Mouse (Mus musculus): ENCODE data around the gene Col16a1. TPM values are rescaled to one million over a fixed set of nuclear protein-coding genes. Genes with fewer than 3 reads are reported as not detected.
A peak's percentile ranks its signal among the peaks of the same experiment; 100 is the strongest.

Gene Col16a1
- polyA plus RNA-seq, 1 experiment from 2014 or later: 3.1 TPM

DNA sequence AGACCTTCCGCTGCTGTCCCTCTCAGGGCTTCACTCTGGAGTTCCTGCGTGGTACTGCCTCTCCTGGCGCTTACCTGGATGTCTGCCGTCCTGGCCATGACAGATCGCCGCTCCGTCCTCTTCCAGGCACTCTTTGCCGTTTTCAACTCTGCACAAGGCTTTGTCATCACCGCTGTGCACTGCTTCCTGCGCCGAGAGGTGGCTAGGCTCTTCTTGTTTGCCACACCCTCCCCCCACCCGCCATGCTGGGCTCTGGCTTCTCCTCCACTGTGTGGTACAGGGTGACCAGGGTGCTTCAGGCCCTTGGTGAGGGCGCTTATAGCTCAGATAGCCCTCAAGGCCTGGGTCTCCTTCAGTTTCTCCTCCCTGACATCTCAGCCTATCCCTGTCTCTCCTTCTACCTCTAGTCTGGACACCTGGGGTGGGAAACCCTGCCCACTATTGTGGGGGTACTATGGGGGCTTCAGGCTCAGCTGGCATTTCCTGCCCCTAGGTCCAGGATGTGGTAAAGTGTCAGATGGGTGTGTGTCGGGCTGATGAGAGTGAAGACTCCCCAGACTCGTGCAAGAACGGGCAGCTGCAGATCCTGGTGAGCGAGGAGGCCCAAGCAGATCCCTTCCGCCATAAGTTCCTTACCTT, 30.5 kb upstream of the Col16a1 start:
- H3K27me3 ChIP-seq: peaks cover 34% of the 10 kb centered on the region
- H3K27ac ChIP-seq: no peak overlapping the region
- DNase-seq (no peak), ATAC-seq (ENCODE audit: low read depth) (no peak)
- H3K4me3 ChIP-seq (replicated peaks): no peak overlapping the region
- H3K4me2 ChIP-seq: no peak overlapping the region
- no peaks in the 10 kb centered on the region for H3K9me3 ChIP-seq (replicated peaks)
- no peaks in the 10 kb centered on the region for H3K36me3 ChIP-seq
- 45% methylated on average over 18 of the region's 18 CpGs for WGBS (ENCODE audit: insufficient replicate concordance)
- no peaks in the 10 kb centered on the region for H3K4me1 ChIP-seq (replicated peaks)
- no peak overlapping the region for H3K9ac ChIP-seq

DNA sequence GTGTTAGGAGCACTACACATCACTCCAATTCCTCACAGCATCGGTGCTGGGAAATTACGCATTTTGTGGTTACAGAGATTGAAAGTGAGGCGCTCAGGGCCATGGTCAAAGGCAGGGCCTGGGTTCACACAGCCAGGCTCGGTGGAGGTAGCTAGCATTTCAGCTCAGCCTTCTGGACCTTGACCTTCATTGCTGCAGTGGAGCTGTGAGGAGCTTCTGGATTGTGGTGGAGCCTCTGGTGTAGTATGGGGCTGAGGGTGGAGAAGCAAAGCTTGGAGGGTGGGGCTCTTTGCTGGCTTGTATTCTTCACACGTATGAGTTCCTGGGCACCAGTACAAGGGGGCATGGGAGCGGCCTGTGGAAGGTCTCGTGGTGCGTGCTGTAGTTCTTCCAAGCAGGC, 24.7 kb upstream of the Col16a1 start:
- no peak overlapping the region for H3K4me2 ChIP-seq
- H3K9ac ChIP-seq: no peak overlapping the region
- no peaks in the 10 kb centered on the region for H3K4me1 ChIP-seq (replicated peaks)
- no peak for ATAC-seq (ENCODE audit: low read depth)
- H3K36me3 ChIP-seq: no peaks in the 10 kb centered on the region
- peaks cover 6% of the 10 kb centered on the region; the same call in 1 of the 2 replicates for H3K27me3 ChIP-seq
- no peaks in the 10 kb centered on the region for H3K9me3 ChIP-seq (replicated peaks)
- DNase-seq: no peak
- H3K4me3 ChIP-seq (replicated peaks): no peak overlapping the region
- 63% methylated on average over 8 of the region's 8 CpGs for WGBS (ENCODE audit: insufficient replicate concordance)
- no peak overlapping the region for H3K27ac ChIP-seq

DNA sequence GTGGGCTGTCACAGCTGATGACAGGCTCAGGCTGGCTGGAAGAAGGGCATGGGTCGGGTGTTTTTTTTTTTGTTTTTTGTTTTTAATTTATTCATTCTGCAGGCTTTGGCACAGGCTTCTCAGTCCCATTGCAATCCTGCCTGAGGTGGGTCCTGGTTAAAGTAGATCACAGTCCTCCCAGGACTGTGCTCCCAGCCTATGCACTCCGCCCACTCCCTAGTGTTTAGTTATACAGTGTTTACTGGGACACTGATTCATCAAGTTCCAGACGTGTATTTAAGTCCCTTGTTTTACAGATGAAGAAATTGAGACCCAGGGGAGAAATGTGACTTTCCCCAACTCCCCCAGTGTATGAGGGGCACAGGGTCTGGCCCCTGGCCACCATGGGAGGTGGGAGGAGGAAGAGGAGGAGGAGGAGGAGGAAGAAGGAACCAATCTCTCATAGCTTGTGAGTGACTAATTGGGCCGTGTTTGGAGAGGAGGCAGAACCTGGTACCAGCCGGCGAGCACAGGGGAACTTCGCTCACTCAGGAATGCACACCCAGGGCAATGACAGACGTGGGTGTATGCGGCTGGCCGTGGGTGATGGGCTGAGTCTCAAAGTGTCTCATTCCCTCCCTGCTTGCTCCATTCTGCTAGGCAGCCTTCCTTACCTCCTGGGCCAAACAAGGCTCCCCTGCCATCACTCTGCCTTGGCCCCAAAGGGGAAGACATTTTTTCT, 24.0 kb upstream of the Col16a1 start:
- WGBS (ENCODE audit: insufficient replicate concordance): 57% methylated on average over 10 of the region's 10 CpGs
- Histone ChIP-seq H3K9me3 (replicated peaks) (no peaks in the 10 kb centered on the region), H3K4me3 (replicated peaks) (no peak overlapping the region), H3K4me2 (no peak overlapping the region), H3K27me3 (peaks cover 6% of the 10 kb centered on the region; the same call in 1 of the 2 replicates), H3K27ac (no peak overlapping the region), H3K4me1 (replicated peaks) (no peaks in the 10 kb centered on the region), H3K36me3 (no peaks in the 10 kb centered on the region), H3K9ac (no peak overlapping the region)
- DNase-seq (no peak), ATAC-seq (ENCODE audit: low read depth) (no peak)

DNA sequence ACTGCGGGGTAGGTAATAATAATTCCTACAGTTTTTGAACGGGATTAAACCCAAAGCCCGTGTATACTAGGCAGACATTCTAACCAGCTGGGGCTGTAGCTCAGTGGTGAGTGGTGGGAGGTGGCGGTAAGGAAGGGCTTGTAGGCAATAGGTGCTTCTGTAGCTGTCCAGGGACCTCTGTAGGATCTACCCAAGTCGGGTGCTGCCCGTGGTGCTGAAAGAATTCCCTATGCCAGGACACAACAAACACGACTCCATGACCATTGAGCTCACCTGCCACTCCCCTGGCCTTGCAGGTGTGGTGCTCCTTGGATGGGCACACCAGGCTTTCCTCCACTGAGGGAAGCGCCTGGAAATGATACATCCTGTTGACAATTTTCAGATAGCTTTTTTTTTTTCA, 22.1 kb upstream of the Col16a1 start:
- 26% methylated on average over 8 of the region's 8 CpGs for WGBS (ENCODE audit: insufficient replicate concordance)
- Histone ChIP-seq H3K4me1 (replicated peaks) (no peaks in the 10 kb centered on the region), H3K4me2 (no peak overlapping the region), H3K4me3 (replicated peaks) (no peak overlapping the region), H3K9me3 (replicated peaks) (no peaks in the 10 kb centered on the region), H3K9ac (no peak overlapping the region), H3K27me3 (peaks cover 10% of the 10 kb centered on the region; the same call in 1 of the 2 replicates), H3K36me3 (no peaks in the 10 kb centered on the region), H3K27ac (no peak overlapping the region)
- no peak for ATAC-seq (ENCODE audit: low read depth)
- DNase-seq: no peak

DNA sequence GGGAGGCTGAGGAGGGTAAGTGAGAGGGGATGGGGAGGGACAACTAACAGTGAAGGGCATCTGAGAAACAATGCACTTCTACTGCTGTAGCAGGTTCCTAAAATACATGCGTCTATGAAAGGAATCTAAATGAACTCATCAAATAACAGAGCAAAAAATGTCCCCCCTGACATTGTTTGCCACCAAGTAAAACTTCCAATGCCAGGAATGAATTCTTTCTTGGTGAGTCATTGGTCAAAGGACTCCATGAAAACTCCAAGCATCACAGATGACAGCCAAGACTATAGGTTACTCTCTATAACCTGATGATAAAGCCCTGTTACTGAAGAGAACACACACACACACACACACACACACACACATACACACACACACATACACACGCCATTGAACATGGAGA, 16.5 kb upstream of the Col16a1 start:
- H3K4me2 ChIP-seq: no peak overlapping the region
- no peak overlapping the region for H3K4me3 ChIP-seq (replicated peaks)
- H3K27me3 ChIP-seq: peaks cover 42% of the 10 kb centered on the region
- H3K9ac ChIP-seq: no peak overlapping the region
- DNase-seq (no peak), ATAC-seq (ENCODE audit: low read depth) (no peak)
- no peaks in the 10 kb centered on the region for H3K9me3 ChIP-seq (replicated peaks)
- H3K4me1 ChIP-seq (replicated peaks): no peaks in the 10 kb centered on the region
- 51% methylated on average over 2 of the region's 2 CpGs for WGBS (ENCODE audit: insufficient replicate concordance)
- H3K36me3 ChIP-seq: no peaks in the 10 kb centered on the region
- H3K27ac ChIP-seq: no peak overlapping the region

DNA sequence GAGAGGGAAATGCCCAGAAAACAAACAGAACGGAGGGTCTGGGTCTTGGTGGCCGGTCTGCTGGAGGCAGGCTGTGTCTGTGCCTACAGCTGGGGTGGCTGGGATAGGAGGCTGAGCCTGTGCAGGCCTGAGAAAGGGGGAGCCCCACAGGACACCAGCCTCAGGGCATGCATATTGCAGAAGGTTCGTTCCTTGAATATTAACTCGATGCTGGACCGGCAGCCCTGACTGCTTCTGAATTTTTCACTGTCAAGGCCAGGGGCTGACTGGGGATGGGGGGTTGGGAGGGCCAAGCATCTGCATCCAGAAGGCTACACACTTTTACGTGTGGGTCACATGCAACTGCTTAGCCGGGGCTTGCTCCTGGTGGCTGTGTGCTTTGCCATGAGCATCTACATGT, 14.1 kb upstream of the Col16a1 start:
- no peak overlapping the region for H3K4me3 ChIP-seq (replicated peaks)
- no peaks in the 10 kb centered on the region for H3K4me1 ChIP-seq (replicated peaks)
- no peak overlapping the region for H3K27ac ChIP-seq
- no peaks in the 10 kb centered on the region for H3K9me3 ChIP-seq (replicated peaks)
- DNase-seq (no peak), ATAC-seq (ENCODE audit: low read depth) (no peak)
- WGBS (ENCODE audit: insufficient replicate concordance): 56% methylated on average over 7 of the region's 7 CpGs
- no peak overlapping the region for H3K9ac ChIP-seq
- H3K36me3 ChIP-seq: no peaks in the 10 kb centered on the region
- H3K4me2 ChIP-seq: no peak overlapping the region
- peaks cover 58% of the 10 kb centered on the region for H3K27me3 ChIP-seq

DNA sequence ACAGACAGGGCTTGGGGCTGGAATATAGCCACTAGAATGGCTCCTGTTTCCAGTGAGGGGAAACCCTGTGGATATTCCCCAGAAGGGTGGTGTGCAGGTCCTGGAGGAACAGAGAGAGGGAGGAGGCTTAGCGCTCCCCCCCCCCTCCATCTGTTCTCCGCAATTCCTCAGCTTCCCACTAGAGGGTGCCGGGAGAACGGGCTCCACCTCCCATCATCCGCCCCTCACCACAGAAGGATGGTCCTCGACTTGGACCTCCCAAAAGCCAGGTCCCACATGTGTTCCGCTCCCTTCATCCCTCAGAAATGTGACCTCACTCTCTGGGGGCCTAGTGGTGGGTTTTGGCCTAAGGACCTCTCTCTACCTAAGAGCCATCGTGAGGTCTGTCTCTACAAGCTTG, 11.5 kb upstream of the Col16a1 start:
- H3K4me2 ChIP-seq: no peak overlapping the region
- ATAC-seq (ENCODE audit: low read depth): no peak
- H3K27me3 ChIP-seq: peaks cover 64% of the 10 kb centered on the region
- H3K9me3 ChIP-seq (replicated peaks): no peaks in the 10 kb centered on the region
- no peaks in the 10 kb centered on the region for H3K4me1 ChIP-seq (replicated peaks)
- H3K27ac ChIP-seq: no peak overlapping the region
- no peak for DNase-seq
- H3K4me3 ChIP-seq (replicated peaks): no peak overlapping the region
- 4% methylated on average over 8 of the region's 8 CpGs for WGBS (ENCODE audit: insufficient replicate concordance)
- H3K36me3 ChIP-seq: no peaks in the 10 kb centered on the region
- no peak overlapping the region for H3K9ac ChIP-seq

DNA sequence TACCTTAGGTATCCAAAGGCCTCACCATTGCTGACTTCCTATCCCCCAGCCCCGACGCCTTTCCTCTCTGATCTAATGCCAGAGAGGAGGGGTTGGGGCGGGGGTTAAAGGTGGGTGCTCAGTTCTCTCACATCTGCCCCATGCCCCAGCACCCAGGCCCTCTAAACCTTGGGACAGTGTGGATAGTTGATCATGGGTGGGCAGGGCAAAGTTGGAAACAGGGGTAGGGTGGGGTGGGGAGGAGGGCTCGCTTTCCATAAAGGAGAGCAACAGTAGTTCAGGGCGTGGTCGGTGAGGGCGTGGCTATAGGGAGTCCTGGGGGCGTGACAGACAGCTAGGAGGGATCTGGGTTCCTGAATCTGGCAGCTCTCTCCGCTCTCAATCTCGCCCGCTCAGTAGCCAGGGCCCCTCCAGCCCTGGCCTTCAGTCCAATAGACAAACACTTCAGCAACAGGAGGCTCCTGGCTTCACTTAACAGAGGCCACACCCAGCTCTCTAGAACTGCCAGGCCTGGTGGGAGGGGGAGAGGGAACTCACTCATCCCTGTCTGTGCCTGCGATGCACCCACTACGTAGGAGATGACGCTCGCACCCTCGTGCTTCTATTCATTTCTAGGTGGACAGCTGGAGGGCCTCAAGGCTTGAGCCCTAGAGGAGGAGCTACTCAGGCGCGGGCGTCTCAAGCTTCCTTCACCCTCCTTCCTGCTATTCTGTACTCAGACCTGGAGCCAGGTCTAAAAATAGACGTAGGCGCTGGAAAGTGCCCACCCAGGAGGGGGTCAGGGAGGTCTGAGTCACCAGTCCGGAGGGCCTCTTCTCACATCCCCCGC, 10.9 kb upstream of the Col16a1 start:
- DNase-seq (no peak), ATAC-seq (ENCODE audit: low read depth) (0 out of 2 replicates have a peak, but pooled peaks have one; percentile 18)
- Histone ChIP-seq H3K27ac (no peak overlapping the region), H3K9ac (no peak overlapping the region), H3K36me3 (no peaks in the 10 kb centered on the region), H3K4me1 (replicated peaks) (no peaks in the 10 kb centered on the region), H3K27me3 (peaks cover 62% of the 10 kb centered on the region), H3K4me2 (no peak overlapping the region), H3K9me3 (replicated peaks) (no peaks in the 10 kb centered on the region), H3K4me3 (replicated peaks) (no peak overlapping the region)
- 10% methylated on average over 23 of the region's 23 CpGs for WGBS (ENCODE audit: insufficient replicate concordance)

DNA sequence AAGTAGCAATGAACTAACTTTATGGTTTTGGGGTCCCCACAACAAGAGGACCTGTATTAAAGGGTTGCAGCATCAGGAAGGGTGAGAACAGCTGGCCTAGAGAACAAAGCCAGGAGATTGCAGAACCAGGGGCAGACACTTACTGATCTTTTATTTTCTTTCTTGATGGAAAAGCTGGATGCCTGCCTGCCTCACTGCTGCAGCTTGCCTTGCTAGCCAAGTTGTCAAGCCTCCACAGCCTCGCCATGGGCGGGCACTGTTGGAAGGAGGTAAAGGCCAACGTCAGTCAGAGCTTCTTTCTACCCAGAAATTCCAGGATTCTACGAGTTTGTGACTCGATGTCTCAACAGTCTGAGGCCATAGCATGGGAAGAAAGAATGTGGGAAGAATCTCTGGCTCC, 8.3 kb upstream of the Col16a1 start:
- ATAC-seq (ENCODE audit: low read depth): no peak
- WGBS (ENCODE audit: insufficient replicate concordance): 38% methylated on average over 5 of the region's 5 CpGs
- no peak overlapping the region for H3K4me2 ChIP-seq

DNA sequence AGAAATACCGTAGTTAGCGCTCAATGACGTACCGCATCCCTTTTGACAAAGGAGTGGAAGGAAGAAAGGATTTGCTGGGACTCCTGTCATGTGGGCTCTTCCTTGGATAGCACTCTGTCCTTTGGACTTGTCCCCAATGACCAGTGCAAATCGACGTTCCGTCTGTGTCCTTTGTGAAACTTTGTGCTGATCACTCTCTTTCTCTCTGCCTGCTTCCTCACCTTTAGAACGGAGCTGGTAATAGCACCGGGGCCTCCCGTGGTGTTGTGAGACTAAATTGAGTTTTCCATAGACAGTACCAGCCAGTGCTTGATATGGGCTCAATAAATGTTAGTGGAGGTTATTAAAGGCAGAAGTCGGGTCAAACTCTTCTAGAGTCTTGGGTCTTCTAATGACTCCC, 6.6 kb upstream of the Col16a1 start:
- Histone ChIP-seq H3K27ac (no peak overlapping the region), H3K27me3 (peaks cover 38% of the 10 kb centered on the region), H3K36me3 (no peaks in the 10 kb centered on the region), H3K9ac (no peak overlapping the region), H3K4me3 (replicated peaks) (no peak overlapping the region), H3K4me1 (replicated peaks) (no peaks in the 10 kb centered on the region), H3K9me3 (replicated peaks) (no peaks in the 10 kb centered on the region), H3K4me2 (no peak overlapping the region)
- no peak for ATAC-seq (ENCODE audit: low read depth)
- WGBS (ENCODE audit: insufficient replicate concordance): 67% methylated on average over 11 of the region's 11 CpGs
- DNase-seq: no peak

More for the DNA sequence above, 8.3 kb upstream of the Col16a1 start:
- Histone ChIP-seq H3K36me3 (no peaks in the 10 kb centered on the region), H3K9ac (no peak overlapping the region), H3K4me3 (replicated peaks) (no peak overlapping the region), H3K9me3 (replicated peaks) (no peaks in the 10 kb centered on the region), H3K4me1 (replicated peaks) (no peaks in the 10 kb centered on the region), H3K27me3 (peaks cover 44% of the 10 kb centered on the region), H3K27ac (no peak overlapping the region)
- no peak for DNase-seq

DNA sequence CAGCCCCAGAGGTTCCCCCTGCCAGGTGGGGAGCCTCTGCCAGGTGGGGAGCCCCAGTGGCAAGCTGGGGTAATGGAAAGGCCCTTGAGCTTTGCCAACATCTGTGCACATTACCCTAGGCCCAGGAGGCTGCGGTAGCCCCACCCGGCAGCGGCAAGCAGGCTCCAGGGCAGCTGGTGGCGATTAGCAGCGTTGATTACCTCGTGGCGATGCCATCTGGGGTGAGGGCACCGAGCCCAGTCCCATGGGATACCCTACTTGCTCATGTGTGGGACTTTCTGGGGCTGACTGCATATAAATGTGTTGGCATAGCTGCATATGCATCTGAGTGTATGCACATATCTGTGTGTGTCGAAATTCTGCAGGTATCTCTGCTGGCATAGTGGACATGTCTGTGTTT, 3.4 kb upstream of the Col16a1 start:
- 75% methylated on average over 9 of the region's 9 CpGs for WGBS (ENCODE audit: insufficient replicate concordance)
- DNase-seq: no peak
- Histone ChIP-seq H3K4me1 (replicated peaks) (no peaks in the 10 kb centered on the region), H3K4me2 (no peak overlapping the region), H3K4me3 (replicated peaks) (no peak overlapping the region), H3K36me3 (no peaks in the 10 kb centered on the region), H3K27me3 (peaks cover 40% of the 10 kb centered on the region), H3K27ac (no peak overlapping the region), H3K9ac (no peak overlapping the region), H3K9me3 (replicated peaks) (no peaks in the 10 kb centered on the region)
- ATAC-seq (ENCODE audit: low read depth): no peak
